Mouse (Mus musculus) hindbrain, embryonic 14.5 days (tissue): ENCODE results near the gene Kidins220. TPM values are rescaled to one million over a fixed set of nuclear protein-coding genes. Genes with fewer than 3 reads are reported as not detected.

Source experiments
- ATAC-seq: fragments of 200-750 bp; cut with Nextera tagmentation; 2 replicates; pipeline ENCODE4 v1.8.0; 2017; ENCODE audit warnings: moderate number of reproducible peaks, mild to moderate bottlenecking, moderate TSS enrichment, moderate library complexity; ENCODE audit not compliant: low FRiP score
- DNase-seq: peaks from one replicate; pipeline ENCODE4 v3.0.0-alpha.2; 2015; ENCODE audit warnings: low spot score
- H3K27ac ChIP-seq: fragments of 300-500 bp; sonication (generic); 2 replicates; pipeline ENCODE4 v1.5.1; 2014; ENCODE audit warnings: mild to moderate bottlenecking, moderate library complexity
- H3K27me3 ChIP-seq: fragments of 300-500 bp; sonication (generic); 2 replicates; pipeline ENCODE4 v1.6.1; 2014; ENCODE audit warnings: mild to moderate bottlenecking, low read length, mixed read lengths; ENCODE audit not compliant: control insufficient read depth, insufficient read depth
- H3K36me3 ChIP-seq: fragments of 300-500 bp; sonication (generic); replicated peaks from 2 replicates; pipeline ENCODE4 v1.6.1; 2014; ENCODE audit not compliant: control insufficient read depth, insufficient read depth
- H3K4me1 ChIP-seq: fragments of 300-500 bp; sonication (generic); replicated peaks from 2 replicates; pipeline ENCODE4 v1.6.1; 2014; ENCODE audit warnings: antibody characterized with exemption, low read length, mixed read lengths; ENCODE audit not compliant: control insufficient read depth, insufficient read depth
- H3K4me2 ChIP-seq: fragments of 300-500 bp; sonication (generic); replicated peaks from 2 replicates; pipeline ENCODE4 v1.6.1; 2014; ENCODE audit warnings: mild to moderate bottlenecking, moderate library complexity
- H3K4me3 ChIP-seq: fragments of 300-500 bp; sonication (generic); replicated peaks from 2 replicates; pipeline ENCODE4 v1.5.1; 2014; ENCODE audit warnings: mild to moderate bottlenecking, low read length
- H3K9ac ChIP-seq: fragments of 300-500 bp; sonication (generic); 2 replicates; pipeline ENCODE4 v1.6.1; 2014
- H3K9me3 ChIP-seq: fragments of 300-500 bp; sonication (generic); 2 replicates; pipeline ENCODE4 v1.6.1; 2016; ENCODE audit warnings: low read length; ENCODE audit not compliant: control insufficient read depth
- WGBS: fragments of 180-500 bp; shearing (Covaris S2); extraction: QIAGEN DNeasy Blood & Tissue Kit; methylation state at CpG from one replicate; pipeline ENCODE4 v1.1.7; 2014; 5-methylcytosine and 5-hydroxymethylcytosine counted together
- polyA plus RNA-seq: library from polyadenylated mRNA; unstranded; fragments of >200 nt; fragmentation: Nextera tagmentation; extraction: Ambion mirVana; gene quantifications from 2 replicates; pipeline ENCODE4 v1.2.1, GENCODE M21; 2014

Kidins220 gene
- polyA plus RNA-seq, 1 experiment from 2014 or later, result 174 TPM

DNA sequence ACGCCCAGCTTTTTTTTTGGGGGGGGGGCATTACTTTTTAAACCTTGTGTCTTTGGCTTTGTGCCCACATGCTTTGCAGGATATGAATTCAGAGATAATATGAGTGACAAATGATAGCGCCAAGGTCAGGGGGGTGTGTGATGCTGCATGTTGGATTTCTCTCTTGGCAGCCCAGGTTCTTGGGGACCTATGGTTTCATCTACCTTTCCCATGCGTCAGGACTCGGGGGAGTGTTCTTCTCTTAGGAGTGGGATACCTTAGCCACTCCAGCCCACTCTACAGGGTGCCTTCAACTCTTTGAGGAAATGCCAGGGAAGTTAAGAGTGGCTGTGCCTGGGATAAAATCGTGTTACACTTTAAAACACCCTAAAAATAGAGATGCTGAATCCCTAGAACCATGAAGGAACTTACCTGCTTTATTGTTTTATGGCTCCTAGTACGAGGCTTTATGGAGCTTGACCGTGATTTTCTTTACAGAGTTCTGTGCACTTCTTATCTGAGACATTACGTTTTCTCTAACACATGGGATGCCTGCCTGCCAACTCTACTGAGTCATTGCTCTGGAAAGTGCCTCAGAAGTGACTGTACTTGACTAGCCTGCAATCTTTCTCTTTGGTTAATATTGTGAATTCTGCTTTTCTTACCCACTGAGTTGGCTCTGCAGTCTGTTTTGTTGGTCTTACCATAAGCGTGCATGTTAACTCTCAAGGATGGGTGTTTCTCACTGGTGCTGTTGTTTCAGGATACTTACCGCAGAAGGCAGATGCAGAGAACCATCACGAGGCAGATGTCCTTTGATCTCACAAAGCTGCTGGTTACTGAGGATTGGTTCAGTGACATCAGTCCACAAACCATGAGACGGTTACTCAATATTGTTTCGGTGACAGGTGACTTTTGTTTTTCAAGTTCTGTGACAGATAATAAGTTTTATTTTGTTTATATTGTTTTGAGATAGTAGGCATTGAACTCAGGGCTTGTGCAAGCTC is 38.1 kb downstream of the Kidins220 start:
- H3K27ac ChIP-seq, result no peak overlapping the region
- H3K27me3 ChIP-seq, result no peaks in the 10 kb centered on the region
- H3K4me3 ChIP-seq, result no peak overlapping the region
- ATAC-seq (no peak), DNase-seq (no peak)
- 91% methylated on average over 13 of the region's 13 CpGs for WGBS
- peaks cover 99% of the 10 kb centered on the region for H3K36me3 ChIP-seq
- H3K4me2 ChIP-seq, result no peak overlapping the region
- H3K9me3 ChIP-seq, result no peaks in the 10 kb centered on the region
- no peaks in the 10 kb centered on the region for H3K4me1 ChIP-seq
- H3K9ac ChIP-seq, result no peak overlapping the region

DNA sequence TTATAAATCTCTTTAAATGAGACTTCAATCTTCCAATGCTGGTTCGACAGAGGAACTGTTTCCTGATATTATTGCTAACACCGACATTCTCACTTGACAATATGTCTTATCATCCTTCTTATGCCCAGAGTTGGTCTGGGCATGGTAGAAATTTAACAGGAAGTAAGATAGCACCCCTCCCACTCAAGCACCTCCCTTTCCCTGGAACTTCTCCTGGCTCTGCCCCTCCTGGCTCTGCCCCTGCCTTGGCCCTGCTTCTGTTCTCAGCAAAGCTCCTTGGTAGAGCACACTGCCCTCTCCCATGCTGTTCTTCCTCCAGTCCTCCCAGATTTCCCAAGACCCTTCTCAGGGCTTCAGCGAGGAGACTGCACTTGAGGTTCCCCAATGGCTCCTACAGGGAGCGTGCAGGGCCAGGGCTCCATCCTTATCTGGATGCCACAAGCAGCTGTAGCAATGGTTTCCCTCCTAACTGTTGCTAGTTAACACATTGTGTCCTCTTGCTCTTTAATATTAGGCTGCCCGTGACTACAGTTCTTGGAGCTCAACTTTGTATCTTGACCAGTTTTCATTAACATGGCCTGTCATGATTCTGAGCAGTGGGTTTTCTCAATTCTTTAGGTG is 39.7 kb downstream of the Kidins220 start:
- no peaks in the 10 kb centered on the region for H3K27me3 ChIP-seq

DNA sequence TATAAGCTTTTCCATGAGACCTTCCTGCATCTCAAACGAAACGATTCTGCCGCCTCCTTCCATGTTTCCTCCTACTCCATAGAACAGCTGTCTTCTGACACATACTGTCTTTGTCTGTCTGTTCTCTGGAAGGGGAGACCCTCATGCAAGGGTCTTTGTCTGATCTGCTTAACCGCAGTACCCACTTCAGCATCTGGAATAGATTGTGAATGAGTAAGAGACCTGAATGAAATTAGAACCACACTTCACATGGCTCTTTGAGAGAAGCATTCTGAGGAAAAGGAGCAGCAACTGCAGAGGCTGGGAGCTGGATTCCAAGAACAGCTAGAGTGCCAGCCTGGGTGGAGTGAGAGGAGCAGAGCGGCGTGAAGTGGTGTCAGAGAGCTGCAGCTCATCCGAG is 40.2 kb downstream of the Kidins220 start:
- peaks cover 98% of the 10 kb centered on the region for H3K36me3 ChIP-seq
- H3K27ac ChIP-seq, result no peak overlapping the region
- WGBS, result 91% methylated on average over 7 of the region's 7 CpGs
- DNase-seq, result no peak
- H3K9ac ChIP-seq, result no peak overlapping the region
- H3K27me3 ChIP-seq, result no peaks in the 10 kb centered on the region
- no peaks in the 10 kb centered on the region for H3K9me3 ChIP-seq
- no peak overlapping the region for H3K4me3 ChIP-seq
- H3K4me2 ChIP-seq, result no peak overlapping the region
- ATAC-seq, result no peak
- no peaks in the 10 kb centered on the region for H3K4me1 ChIP-seq

More for the DNA sequence above, 39.7 kb downstream of the Kidins220 start:
- no peak overlapping the region for H3K9ac ChIP-seq
- H3K9me3 ChIP-seq, result no peaks in the 10 kb centered on the region
- no peak overlapping the region for H3K4me3 ChIP-seq
- 93% methylated on average over 5 of the region's 5 CpGs for WGBS
- ATAC-seq, result no peak
- H3K36me3 ChIP-seq, result peaks cover 99% of the 10 kb centered on the region
- DNase-seq, result no peak
- no peaks in the 10 kb centered on the region for H3K4me1 ChIP-seq
- no peak overlapping the region for H3K4me2 ChIP-seq
- H3K27ac ChIP-seq, result no peak overlapping the region

- Histone ChIP-seq H3K4me2 (no peak overlapping the region), H3K36me3 (peaks cover 94% of the 10 kb centered on the region), H3K9ac (no peak overlapping the region), H3K27me3 (no peaks in the 10 kb centered on the region), H3K9me3 (no peaks in the 10 kb centered on the region), H3K27ac (no peak overlapping the region), H3K4me1 (no peaks in the 10 kb centered on the region), H3K4me3 (no peak overlapping the region)
- no peak for DNase-seq
- ATAC-seq, result no peak
- 93% methylated on average over 4 of the region's 4 CpGs for WGBS
Observed at GRCm38 (mm10) chr12:25016995-25017394, 42.3 kb downstream of the Kidins220 start.

DNA sequence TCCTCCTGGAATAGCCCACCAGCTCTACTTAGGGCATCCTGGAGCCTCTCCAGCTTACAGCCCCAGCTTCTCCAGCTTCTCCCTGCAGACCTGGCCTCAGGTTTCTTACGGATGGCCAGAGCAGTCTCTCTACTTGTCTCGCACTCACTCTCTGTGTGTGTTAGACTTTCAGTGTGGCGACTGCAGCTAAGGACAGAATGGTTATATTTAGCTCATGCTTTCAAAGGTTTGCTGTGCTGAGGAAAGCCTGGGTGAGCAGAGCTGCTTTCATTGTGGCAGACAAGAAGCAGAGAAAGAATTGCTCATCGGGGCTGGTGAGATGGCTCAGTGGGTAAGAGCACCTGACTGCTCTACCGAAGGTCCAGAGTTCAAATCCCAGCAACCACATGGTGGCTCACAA is 46.3 kb downstream of the Kidins220 start:
- no peaks in the 10 kb centered on the region for H3K9me3 ChIP-seq
- H3K9ac ChIP-seq, result no peak overlapping the region
- no peak overlapping the region for H3K4me3 ChIP-seq
- peaks cover 77% of the 10 kb centered on the region for H3K36me3 ChIP-seq
- H3K4me1 ChIP-seq, result no peaks in the 10 kb centered on the region
- H3K27ac ChIP-seq, result no peak overlapping the region; the same call in 1 of the 2 replicates
- no peaks in the 10 kb centered on the region for H3K27me3 ChIP-seq
- whole genome bisulfite sequencing, result 92% methylated on average over 5 of the region's 5 CpGs
- no peak for DNase-seq
- H3K4me2 ChIP-seq, result no peak overlapping the region
- no peak for ATAC-seq

GRCm38 (mm10) chr12:25024862-25025545 is 50.3 kb downstream of the Kidins220 start:
- no peak overlapping the region for H3K9ac ChIP-seq
- no peaks in the 10 kb centered on the region for H3K9me3 ChIP-seq
- H3K4me1 ChIP-seq, result no peaks in the 10 kb centered on the region
- DNase-seq (no peak), ATAC-seq (no peak)
- WGBS, result 72% methylated on average over 9 of the region's 9 CpGs
- H3K27ac ChIP-seq, result no peak overlapping the region
- no peak overlapping the region for H3K4me3 ChIP-seq
- H3K27me3 ChIP-seq, result no peaks in the 10 kb centered on the region
- no peak overlapping the region for H3K4me2 ChIP-seq
- peaks cover 69% of the 10 kb centered on the region for H3K36me3 ChIP-seq

DNA sequence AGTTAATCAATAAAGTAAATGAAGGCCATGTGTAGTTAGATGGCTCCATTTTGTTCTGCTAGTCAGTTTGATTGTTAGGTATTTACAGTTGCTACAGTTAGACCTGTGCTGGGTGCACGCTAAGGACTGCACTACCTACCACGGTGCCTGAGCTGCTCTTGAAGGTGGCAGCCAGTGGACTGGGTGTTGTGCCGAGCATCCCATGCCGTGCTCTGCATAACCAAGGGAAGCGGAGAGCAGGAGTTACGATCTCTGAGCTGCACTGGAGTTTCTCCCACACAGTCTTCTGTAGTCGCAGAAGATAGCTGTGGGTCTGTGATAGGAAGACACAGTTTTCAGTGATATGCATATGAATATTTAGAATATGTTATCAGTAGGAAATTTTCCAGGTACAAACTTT is 51.6 kb downstream of the Kidins220 start:
- Histone ChIP-seq H3K36me3 (peaks cover 69% of the 10 kb centered on the region), H3K4me1 (no peaks in the 10 kb centered on the region), H3K9ac (no peak overlapping the region), H3K4me2 (no peak overlapping the region), H3K27me3 (no peaks in the 10 kb centered on the region), H3K9me3 (no peaks in the 10 kb centered on the region), H3K4me3 (no peak overlapping the region), H3K27ac (no peak overlapping the region)
- WGBS, result 92% methylated on average over 7 of the region's 7 CpGs
- no peak for ATAC-seq
- no peak for DNase-seq

- WGBS, result 29% methylated on average over 2 of the region's 2 CpGs
- H3K36me3 ChIP-seq, result peaks cover 76% of the 10 kb centered on the region
- DNase-seq, result peak; percentile 79
Observed at GRCm38 (mm10) chr12:25027416-25027815, 52.7 kb downstream of the Kidins220 start.

More at GRCm38 (mm10) chr12:25027416-25027815, 52.7 kb downstream of the Kidins220 start:
- H3K4me1 ChIP-seq, result no peaks in the 10 kb centered on the region
- no peak overlapping the region for H3K4me3 ChIP-seq
- no peak for ATAC-seq
- H3K9ac ChIP-seq, result no peak overlapping the region
- H3K27me3 ChIP-seq, result no peaks in the 10 kb centered on the region
- no peak overlapping the region for H3K4me2 ChIP-seq
- H3K27ac ChIP-seq, result no peak overlapping the region
- no peaks in the 10 kb centered on the region for H3K9me3 ChIP-seq
